33 mouse cellular contexts compared by ENCODE assay signal in genomic region chr7:131503739-131504138, GRCm38 (mm10). TPM values are rescaled to one million over a fixed set of nuclear protein-coding genes. Genes with fewer than 3 reads are reported as not detected.
"Had no signal": no experiment of that assay in that cellular context is flagged by ENCODE, and none has a peak within 500 bp of the region (broad histone marks: within the 10 kb centered on the region; RNA-seq: fewer than 3 reads in every experiment).

No protein-coding gene starts in this region.

- H3K9me3 ChIP-seq: embryonic facial prominence, embryonic 10.5 days; embryonic facial prominence, embryonic 12.5 days; embryonic facial prominence, embryonic 13.5 days; embryonic facial prominence, embryonic 15.5 days; forebrain, embryonic 10.5 days; forebrain, embryonic 12.5 days; forebrain, embryonic 13.5 days; forebrain, embryonic 15.5 days had no signal

- DNase-seq: cerebellum, adult 9-10 months; cerebellum, adult 9-11 months; cerebellum, postnatal 25 days; cerebellum, postnatal 36 days; embryo, embryonic 11 days; forebrain, postnatal 0 days; gastrocnemius, adult 2 months; gastrocnemius, postnatal 10 days; gastrocnemius, postnatal 14 days; gastrocnemius, postnatal 25 days; gastrocnemius, postnatal 36 days; heart, adult 11 months; heart, adult 18-20 months; heart, adult 2 months had no signal

- H3K27me3 ChIP-seq: embryonic facial prominence, embryonic 12.5 days; embryonic facial prominence, embryonic 13.5 days; embryonic facial prominence, embryonic 15.5 days; forebrain, embryonic 15.5 days had no signal

- H3K4me1 ChIP-seq: embryonic facial prominence, embryonic 10.5 days; embryonic facial prominence, embryonic 12.5 days; embryonic facial prominence, embryonic 13.5 days; embryonic facial prominence, embryonic 15.5 days; forebrain, embryonic 10.5 days; forebrain, embryonic 12.5 days; forebrain, embryonic 13.5 days; forebrain, embryonic 15.5 days had no signal

- H3K9ac ChIP-seq: embryonic facial prominence, embryonic 12.5 days; embryonic facial prominence, embryonic 13.5 days; embryonic facial prominence, embryonic 15.5 days; forebrain, embryonic 12.5 days; forebrain, embryonic 13.5 days; forebrain, embryonic 15.5 days; forebrain, postnatal 0 days had no signal

- H3K4me2 ChIP-seq: embryonic facial prominence, embryonic 12.5 days; embryonic facial prominence, embryonic 13.5 days; embryonic facial prominence, embryonic 15.5 days; forebrain, embryonic 12.5 days; forebrain, embryonic 13.5 days; forebrain, embryonic 15.5 days had no signal

- H3K36me3 ChIP-seq: embryonic facial prominence, embryonic 10.5 days; embryonic facial prominence, embryonic 12.5 days; embryonic facial prominence, embryonic 13.5 days; embryonic facial prominence, embryonic 15.5 days; forebrain, embryonic 10.5 days; forebrain, embryonic 12.5 days; forebrain, embryonic 15.5 days had no signal

- H3K4me3 ChIP-seq: embryonic facial prominence, embryonic 10.5 days; embryonic facial prominence, embryonic 12.5 days; embryonic facial prominence, embryonic 13.5 days; embryonic facial prominence, embryonic 15.5 days; erythroblast, embryonic 14.5 days; forebrain, embryonic 10.5 days; forebrain, embryonic 12.5 days; forebrain, embryonic 13.5 days; forebrain, embryonic 15.5 days; gastrocnemius, adult 2 months; heart, adult 2 months had no signal

- H3K27ac ChIP-seq: embryonic facial prominence, embryonic 10.5 days; embryonic facial prominence, embryonic 12.5 days; embryonic facial prominence, embryonic 13.5 days; embryonic facial prominence, embryonic 15.5 days; forebrain, embryonic 10.5 days; forebrain, embryonic 12.5 days; forebrain, embryonic 13.5 days; forebrain, embryonic 15.5 days; gastrocnemius, adult 2 months; heart, adult 2 months had no signal

RNA-seq across cellular contexts. Expression of gene Hmx3, which starts 38.9 kb away (rescaled TPM):
- total RNA-seq: common myeloid progenitor, adult 5-6 weeks; gastrocnemius, adult 18-20 months; gastrocnemius, adult 2 months; gastrocnemius, adult 8-10 months; gastrocnemius, postnatal 10 days; gastrocnemius, postnatal 14 days; gastrocnemius, postnatal 25 days; gastrocnemius, postnatal 36 days; gastrocnemius, postnatal 4 days; granulocyte monocyte progenitor cell, adult 5-6 weeks; heart, adult 18-20 months; heart, adult 2 months; heart, adult 8-10 months had no signal
- polyA plus RNA-seq: cortical plate, adult 2 months; embryonic facial prominence, embryonic 11.5 days; embryonic facial prominence, embryonic 13.5 days; embryonic facial prominence, embryonic 15.5 days; erythroblast, embryonic 14.5 days; forebrain, embryonic 10.5 days; frontal cortex, adult 2 months; gonadal fat pad, adult 2 months; heart, adult 2 months had no signal

RNA-seq across cellular contexts. Expression of gene Hmx2, which starts 44.8 kb away (rescaled TPM):
- total RNA-seq: common myeloid progenitor, adult 5-6 weeks; gastrocnemius, adult 18-20 months; gastrocnemius, adult 2 months; gastrocnemius, adult 8-10 months; gastrocnemius, postnatal 10 days; gastrocnemius, postnatal 14 days; gastrocnemius, postnatal 25 days; gastrocnemius, postnatal 36 days; gastrocnemius, postnatal 4 days; granulocyte monocyte progenitor cell, adult 5-6 weeks; heart, adult 18-20 months; heart, adult 2 months; heart, adult 8-10 months had no signal
- polyA plus RNA-seq: cortical plate, adult 2 months; embryonic facial prominence, embryonic 13.5 days; erythroblast, embryonic 14.5 days; forebrain, embryonic 10.5 days; frontal cortex, adult 2 months; gonadal fat pad, adult 2 months; heart, adult 2 months had no signal
